Mouse (Mus musculus) cortical plate, adult 2 months (tissue): Measurements from ENCODE around the gene Tsc2. TPM values are rescaled to one million over a fixed set of nuclear protein-coding genes. Genes with fewer than 3 reads are reported as not detected.

ENCODE experiments used
- H3K27ac ChIP-seq: fragments of 200-500 bp; 2 replicates; pipeline ENCODE4 v1.5.1; 2012; ENCODE audit warnings: low read length, control low read depth, inconsistent platforms; ENCODE audit not compliant: insufficient read depth
- H3K4me1 ChIP-seq: fragments of 200-500 bp; 2 replicates; pipeline ENCODE4 v1.6.1; 2011; ENCODE audit warnings: low read length; ENCODE audit not compliant: control insufficient read depth, insufficient read depth
- H3K4me3 ChIP-seq: fragments of 200-500 bp; 2 replicates; pipeline ENCODE4 v1.5.1; 2011; ENCODE audit warnings: mild to moderate bottlenecking, low read length, control low read depth; ENCODE audit not compliant: insufficient read depth
- CTCF ChIP-seq: fragments of 200-500 bp; IDR thresholded peaks from 2 replicates; pipeline ENCODE4 v1.5.1; 2011; ENCODE audit warnings: mild to moderate bottlenecking, control low read depth, low read length; ENCODE audit not compliant: insufficient read depth; ENCODE audit errors: extremely low read depth
- POLR2A ChIP-seq: fragments of 200-500 bp; IDR thresholded peaks from 2 replicates; pipeline ENCODE4 v1.6.1; 2011; ENCODE audit warnings: mild to moderate bottlenecking, low read length, control low read depth; ENCODE audit not compliant: insufficient read depth; ENCODE audit errors: extremely low read depth
- polyA plus RNA-seq: library from polyadenylated mRNA; depleted of rRNA; stranded (reverse); fragments of >200 nt; gene quantifications from 2 replicates; pipeline ENCODE4 v1.2.3, GENCODE M21; 2012

The Tsc2 gene
- polyA plus RNA-seq, 1 experiment = 163 TPM

GRCm38 (mm10) chr17:24639571-24639988 is 7.2 kb upstream of the Tsc2 start:
- TF ChIP-seq POLR2A (no peak), CTCF (no peak)
- no peak overlapping the region for H3K27ac ChIP-seq
- H3K4me3 ChIP-seq = no peak overlapping the region
- 0 out of 2 replicates have a peak, but pooled peaks cover 1% of the 10 kb centered on the region for H3K4me1 ChIP-seq

- H3K27ac ChIP-seq = no peak overlapping the region
- H3K4me3 ChIP-seq = no peak overlapping the region
- TF ChIP-seq POLR2A = no peak
- TF ChIP-seq CTCF = no peak
- H3K4me1 ChIP-seq = 0 out of 2 replicates have a peak, but pooled peaks cover 1% of the 10 kb centered on the region
Observed at GRCm38 (mm10) chr17:24638840-24639239, 6.4 kb upstream of the Tsc2 start.

GRCm38 (mm10) chr17:24638214-24638613 is 5.8 kb upstream of the Tsc2 start:
- no peak for TF ChIP-seq CTCF
- no peak for TF ChIP-seq POLR2A
- Histone ChIP-seq H3K4me1 (0 out of 2 replicates have a peak, but pooled peaks cover 2% of the 10 kb centered on the region), H3K27ac (no peak overlapping the region), H3K4me3 (no peak overlapping the region)

DNA sequence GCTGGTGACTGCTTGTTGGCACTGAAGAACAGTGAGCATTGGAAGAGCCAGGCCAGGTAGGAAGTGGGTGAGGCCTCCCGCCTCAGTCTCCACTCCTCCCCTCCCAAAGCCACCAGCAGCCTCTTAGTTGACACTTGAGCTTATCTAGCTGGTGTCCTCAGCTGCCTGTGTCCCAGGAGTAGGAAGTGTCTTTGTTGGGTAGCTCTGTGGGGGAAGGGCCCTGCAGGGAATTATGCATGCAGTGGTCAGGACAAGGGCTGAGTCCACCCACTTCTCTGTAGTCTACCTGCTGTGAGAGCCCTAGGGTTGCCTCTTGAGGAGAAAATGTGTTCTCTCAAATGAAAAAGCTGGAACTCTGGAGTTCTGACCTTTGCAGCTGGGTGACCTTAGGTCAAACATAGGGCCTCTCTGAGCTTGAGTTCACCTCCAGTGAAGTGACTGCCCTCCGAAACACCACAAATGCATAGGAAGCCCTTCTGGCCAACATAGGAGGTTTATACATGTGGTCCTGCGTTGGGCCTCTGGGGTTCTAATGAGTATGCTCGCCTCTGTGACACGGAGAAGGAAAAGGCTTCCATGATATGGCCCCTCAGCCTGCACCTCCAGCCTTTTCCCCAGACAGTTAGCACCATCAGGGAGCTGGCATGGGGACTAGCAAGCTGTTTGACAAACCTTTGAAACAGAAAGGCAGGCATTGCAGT is 4.5 kb upstream of the Tsc2 start:
- TF ChIP-seq CTCF = no peak
- TF ChIP-seq POLR2A = no peak
- Histone ChIP-seq H3K4me3 (no peak overlapping the region), H3K4me1 (0 out of 2 replicates have a peak, but pooled peaks cover 3% of the 10 kb centered on the region), H3K27ac (no peak overlapping the region)

GRCm38 (mm10) chr17:24635694-24636093 is 3.3 kb upstream of the Tsc2 start:
- Histone ChIP-seq H3K4me3 (no peak overlapping the region), H3K27ac (peak overlapping the region; percentile 4; the same call in 1 of the 2 replicates), H3K4me1 (peaks cover 5% of the 10 kb centered on the region; the same call in 1 of the 2 replicates)
- no peak for TF ChIP-seq POLR2A
- no peak for TF ChIP-seq CTCF

- H3K4me1 ChIP-seq = peaks cover 5% of the 10 kb centered on the region; the same call in 1 of the 2 replicates
- no peak for TF ChIP-seq CTCF
- no peak for TF ChIP-seq POLR2A
- peak overlapping the region; percentile 4; the same call in 1 of the 2 replicates for H3K27ac ChIP-seq
- H3K4me3 ChIP-seq = no peak overlapping the region
Observed at GRCm38 (mm10) chr17:24635024-24635423, 2.6 kb upstream of the Tsc2 start.

GRCm38 (mm10) chr17:24633831-24634230 is 1.4 kb upstream of the Tsc2 start:
- peak overlapping the region; percentile 72; the same call in 1 of the 2 replicates for H3K27ac ChIP-seq
- TF ChIP-seq POLR2A (no peak), CTCF (no peak)

DNA sequence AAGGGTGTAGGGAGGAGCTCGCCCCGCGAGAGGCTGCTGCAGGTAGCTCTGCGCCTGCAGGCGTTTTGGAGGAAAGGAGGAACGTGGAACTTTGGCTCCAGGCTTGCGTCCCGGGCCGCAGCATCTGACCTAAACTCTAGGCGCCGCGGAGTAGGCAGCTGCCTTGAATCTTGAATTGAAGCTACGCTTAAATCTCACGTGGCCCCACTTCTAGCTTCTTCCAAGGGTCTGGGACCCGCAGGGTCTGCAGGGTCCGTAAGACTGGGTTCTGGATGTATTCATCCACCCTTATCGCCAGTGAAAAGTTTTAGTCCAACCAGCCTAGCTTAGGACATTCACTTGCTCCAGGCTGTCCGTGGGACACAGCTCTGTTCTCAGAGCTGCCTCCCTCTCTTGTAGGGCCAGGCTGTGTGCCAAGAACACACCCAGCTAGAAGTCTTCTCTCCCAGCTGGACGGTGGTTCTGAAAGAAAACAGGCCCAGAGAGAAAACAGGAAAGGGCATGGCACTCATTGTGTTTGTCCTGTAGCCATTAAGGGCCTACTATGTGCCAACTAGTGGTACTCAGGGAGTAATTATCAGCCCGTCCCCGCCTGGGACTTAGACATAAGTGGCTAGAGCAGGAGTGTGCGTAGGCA is 501 bp upstream of the Tsc2 start:
- Histone ChIP-seq H3K27ac (peak overlapping the region; percentile 73), H3K4me3 (peak overlapping the region; percentile 72), H3K4me1 (peaks cover 6% of the 10 kb centered on the region; the same call in 1 of the 2 replicates)
- no peak for TF ChIP-seq CTCF
- TF ChIP-seq POLR2A = 0 out of 2 replicates have a peak, but pooled peaks have one; percentile 31

More at GRCm38 (mm10) chr17:24633831-24634230, 1.4 kb upstream of the Tsc2 start:
- Histone ChIP-seq H3K4me1 (peaks cover 6% of the 10 kb centered on the region; the same call in 1 of the 2 replicates), H3K4me3 (no peak overlapping the region)

GRCm38 (mm10) chr17:24630072-24630471 is 2.4 kb downstream of the Tsc2 start:
- H3K4me1 ChIP-seq = peaks cover 5% of the 10 kb centered on the region; the same call in 1 of the 2 replicates
- TF ChIP-seq CTCF = no peak
- TF ChIP-seq POLR2A = no peak
- H3K27ac ChIP-seq = no peak overlapping the region
- H3K4me3 ChIP-seq = no peak overlapping the region
